Mouse (Mus musculus): ENCODE data around the gene Diaph2.

- TF ChIP-seq CTCF (IDR thresholded peaks at IDR 0.05; ENCODE audit: low read depth) (no peak), EP300 (IDR thresholded peaks at IDR 0.05; ENCODE audit: low read depth) (no peak)
These were observed 485.6 kb downstream of the Diaph2 start for GRCm38 (mm10) chrX:130235167-130235566.

Data from heart, postnatal 0 days (tissue).